Mouse (Mus musculus) heart, embryonic 13.5 days (tissue): ENCODE data around the gene F11r. TPM values are rescaled to one million over a fixed set of nuclear protein-coding genes. Genes with fewer than 3 reads are reported as not detected.

Experiments used
- ATAC-seq: fragments of 200-750 bp; cut with Nextera tagmentation; 2 replicates; pipeline ENCODE4 v1.8.0; 2017; ENCODE audit warnings: moderate TSS enrichment; ENCODE audit not compliant: insufficient number of reproducible peaks, low FRiP score, low TSS enrichment; ENCODE audit errors: extremely low read depth
- H3K27ac ChIP-seq: fragments of 300-500 bp; sonication (generic); replicated peaks from 2 replicates; pipeline ENCODE4 v1.5.1; 2015; ENCODE audit warnings: moderate library complexity, mild to moderate bottlenecking, inconsistent platforms
- H3K27me3 ChIP-seq: fragments of 300-500 bp; sonication (generic); replicated peaks from 2 replicates; pipeline ENCODE4 v1.6.1; 2015; ENCODE audit warnings: mild to moderate bottlenecking, inconsistent platforms
- H3K36me3 ChIP-seq: fragments of 300-500 bp; sonication (generic); 2 replicates; pipeline ENCODE4 v1.6.1; 2015; ENCODE audit warnings: mild to moderate bottlenecking, inconsistent platforms
- H3K4me1 ChIP-seq: fragments of 300-500 bp; sonication (generic); 2 replicates; pipeline ENCODE4 v1.6.1; 2015; ENCODE audit warnings: inconsistent platforms
- H3K4me2 ChIP-seq: fragments of 300-500 bp; sonication (generic); 2 replicates; pipeline ENCODE4 v1.6.1; 2015; ENCODE audit warnings: inconsistent platforms, mild to moderate bottlenecking, moderate library complexity
- H3K4me3 ChIP-seq: fragments of 300-500 bp; sonication (generic); 2 replicates; pipeline ENCODE4 v1.5.1; 2015; ENCODE audit warnings: moderate library complexity, mild to moderate bottlenecking, inconsistent platforms
- H3K9ac ChIP-seq: fragments of 300-500 bp; sonication (generic); 2 replicates; pipeline ENCODE4 v1.6.1; 2015; ENCODE audit warnings: inconsistent platforms, mild to moderate bottlenecking, moderate library complexity
- H3K9me3 ChIP-seq: fragments of 300-500 bp; sonication (generic); 2 replicates; pipeline ENCODE4 v1.6.1; 2016; ENCODE audit warnings: inconsistent platforms
- WGBS: fragments of 180-500 bp; shearing (Covaris S2); methylation state at CpG from one replicate; pipeline ENCODE4 v1.1.7; 2015; ENCODE audit warnings: mixed read lengths; 5-methylcytosine and 5-hydroxymethylcytosine counted together
- polyA plus RNA-seq: library from polyadenylated mRNA; unstranded; fragments of >200 nt; fragmentation: Nextera tagmentation; extraction: Ambion mirVana; gene quantifications from 2 replicates; pipeline ENCODE4 v1.2.1, GENCODE M21; 2015

The F11r gene
- polyA plus RNA-seq, 1 experiment from 2014 or later = 61.8 TPM

- Histone ChIP-seq H3K36me3 (no peaks in the 10 kb centered on the region; the same call in 1 of the 2 replicates), H3K4me1 (peaks cover 11% of the 10 kb centered on the region), H3K4me3 (no peak overlapping the region), H3K27me3 (no peaks in the 10 kb centered on the region), H3K4me2 (no peak overlapping the region), H3K9ac (no peak overlapping the region), H3K27ac (no peak overlapping the region), H3K9me3 (no peaks in the 10 kb centered on the region)
- WGBS = 75% methylated on average over 6 of the region's 6 CpGs
- no peak for ATAC-seq
Measured at GRCm38 (mm10) chr1:171454926-171455325, 17.6 kb downstream of the F11r start.

- H3K9ac ChIP-seq = no peak overlapping the region
- WGBS = 86% methylated on average over 1 of the region's 1 CpGs
Measured at GRCm38 (mm10) chr1:171457568-171457967, 20.2 kb downstream of the F11r start.

GRCm38 (mm10) chr1:171459791-171460190 lies 22.5 kb downstream of the F11r start:
- Histone ChIP-seq H3K4me1 (peaks cover 14% of the 10 kb centered on the region), H3K9ac (no peak overlapping the region), H3K4me3 (no peak overlapping the region), H3K27me3 (no peaks in the 10 kb centered on the region), H3K36me3 (peaks cover 44% of the 10 kb centered on the region), H3K27ac (peak overlapping the region; percentile 17; the same call in 1 of the 2 replicates), H3K9me3 (no peaks in the 10 kb centered on the region), H3K4me2 (peak overlapping the region; percentile 6; the same call in 1 of the 2 replicates)
- ATAC-seq = no peak
- 46% methylated on average over 5 of the region's 5 CpGs for WGBS

More at GRCm38 (mm10) chr1:171457568-171457967, 20.2 kb downstream of the F11r start:
- Histone ChIP-seq H3K4me1 (peaks cover 14% of the 10 kb centered on the region), H3K36me3 (peaks cover 24% of the 10 kb centered on the region), H3K9me3 (no peaks in the 10 kb centered on the region), H3K27ac (no peak overlapping the region), H3K27me3 (no peaks in the 10 kb centered on the region), H3K4me2 (no peak overlapping the region), H3K4me3 (no peak overlapping the region)
- ATAC-seq = no peak

- ATAC-seq = no peak
- H3K4me3 ChIP-seq = no peak overlapping the region
- H3K4me2 ChIP-seq = no peak overlapping the region
- 88% methylated on average over 22 of the region's 22 CpGs for WGBS
- no peak overlapping the region for H3K27ac ChIP-seq
- H3K4me1 ChIP-seq = peaks cover 14% of the 10 kb centered on the region
- no peaks in the 10 kb centered on the region for H3K27me3 ChIP-seq
- H3K9ac ChIP-seq = no peak overlapping the region
- no peaks in the 10 kb centered on the region for H3K9me3 ChIP-seq
- peaks cover 52% of the 10 kb centered on the region for H3K36me3 ChIP-seq
Measured at GRCm38 (mm10) chr1:171460551-171461503, 23.5 kb downstream of the F11r start.

GRCm38 (mm10) chr1:171463133-171463532 lies 25.8 kb downstream of the F11r start:
- Histone ChIP-seq H3K9me3 (no peaks in the 10 kb centered on the region), H3K36me3 (peaks cover 52% of the 10 kb centered on the region), H3K9ac (no peak overlapping the region), H3K4me1 (peaks cover 14% of the 10 kb centered on the region), H3K27ac (no peak overlapping the region), H3K4me2 (no peak overlapping the region), H3K27me3 (no peaks in the 10 kb centered on the region), H3K4me3 (no peak overlapping the region)
- 84% methylated on average over 3 of the region's 3 CpGs for WGBS
- ATAC-seq = no peak

GRCm38 (mm10) chr1:171465749-171466412 lies 28.5 kb downstream of the F11r start:
- Histone ChIP-seq H3K27me3 (no peaks in the 10 kb centered on the region), H3K4me3 (no peak overlapping the region), H3K4me2 (no peak overlapping the region), H3K27ac (no peak overlapping the region), H3K9ac (no peak overlapping the region), H3K4me1 (peaks cover 17% of the 10 kb centered on the region), H3K9me3 (no peaks in the 10 kb centered on the region), H3K36me3 (peaks cover 45% of the 10 kb centered on the region)
- no peak for ATAC-seq
- 88% methylated on average over 5 of the region's 5 CpGs for WGBS

GRCm38 (mm10) chr1:171466565-171466964 lies 29.2 kb downstream of the F11r start:
- Histone ChIP-seq H3K9me3 (no peaks in the 10 kb centered on the region), H3K4me2 (no peak overlapping the region), H3K27me3 (no peaks in the 10 kb centered on the region), H3K4me3 (no peak overlapping the region), H3K36me3 (peaks cover 39% of the 10 kb centered on the region), H3K4me1 (peaks cover 22% of the 10 kb centered on the region), H3K9ac (no peak overlapping the region), H3K27ac (no peak overlapping the region)
- ATAC-seq = no peak
- WGBS = 71% methylated on average over 4 of the region's 4 CpGs

GRCm38 (mm10) chr1:171469678-171470077 lies 32.3 kb downstream of the F11r start:
- H3K27me3 ChIP-seq = no peaks in the 10 kb centered on the region
- no peaks in the 10 kb centered on the region for H3K9me3 ChIP-seq
- no peak for ATAC-seq
- peak overlapping the region; percentile 68 for H3K27ac ChIP-seq
- H3K4me3 ChIP-seq = no peak overlapping the region
- peaks cover 9% of the 10 kb centered on the region for H3K36me3 ChIP-seq
- peaks cover 22% of the 10 kb centered on the region for H3K4me1 ChIP-seq
- H3K4me2 ChIP-seq = peak overlapping the region; percentile 51
- 54% methylated on average over 3 of the region's 3 CpGs for WGBS
- 0 out of 2 replicates have a peak overlapping the region, but pooled peaks have one; percentile 19 for H3K9ac ChIP-seq

GRCm38 (mm10) chr1:171470371-171470871 lies 33.1 kb downstream of the F11r start:
- no peaks in the 10 kb centered on the region for H3K9me3 ChIP-seq
- peak overlapping the region; percentile 68; the same call in 1 of the 2 replicates for H3K27ac ChIP-seq
- no peak overlapping the region for H3K4me3 ChIP-seq
- WGBS = 32% methylated on average over 7 of the region's 7 CpGs
- ATAC-seq = no peak
- H3K4me2 ChIP-seq = peak overlapping the region; percentile 51
- no peak overlapping the region for H3K9ac ChIP-seq
- H3K27me3 ChIP-seq = no peaks in the 10 kb centered on the region
- H3K36me3 ChIP-seq = peaks cover 4% of the 10 kb centered on the region; the same call in 1 of the 2 replicates
- H3K4me1 ChIP-seq = peaks cover 22% of the 10 kb centered on the region

- peaks cover 22% of the 10 kb centered on the region for H3K4me1 ChIP-seq
- no peak for ATAC-seq
- H3K4me2 ChIP-seq = no peak overlapping the region
- no peak overlapping the region for H3K27ac ChIP-seq
- no peak overlapping the region for H3K4me3 ChIP-seq
- H3K36me3 ChIP-seq = no peaks in the 10 kb centered on the region
- WGBS = 48% methylated on average over 5 of the region's 5 CpGs
- no peaks in the 10 kb centered on the region for H3K9me3 ChIP-seq
- H3K9ac ChIP-seq = no peak overlapping the region
- no peaks in the 10 kb centered on the region for H3K27me3 ChIP-seq
Measured at GRCm38 (mm10) chr1:171470896-171471295, 33.6 kb downstream of the F11r start.

- WGBS = 69% methylated on average over 1 of the region's 1 CpGs
- no peak overlapping the region for H3K4me2 ChIP-seq
- H3K9ac ChIP-seq = no peak overlapping the region
- H3K27me3 ChIP-seq = no peaks in the 10 kb centered on the region
- H3K27ac ChIP-seq = no peak overlapping the region
- no peak for ATAC-seq
- peaks cover 22% of the 10 kb centered on the region for H3K4me1 ChIP-seq
- no peak overlapping the region for H3K4me3 ChIP-seq
- no peaks in the 10 kb centered on the region for H3K9me3 ChIP-seq
- H3K36me3 ChIP-seq = no peaks in the 10 kb centered on the region
Measured at GRCm38 (mm10) chr1:171471452-171471851, 34.1 kb downstream of the F11r start.
